Mouse (Mus musculus) liver, postnatal 0 days (tissue): ENCODE results near the gene Hnrnpu. TPM values are rescaled to one million over a fixed set of nuclear protein-coding genes. Genes with fewer than 3 reads are reported as not detected.

Experiments
- ATAC-seq: fragments of 200-750 bp; cut with Nextera tagmentation; 2 replicates; pipeline ENCODE4 v1.8.0; 2017; ENCODE audit warnings: mild to moderate bottlenecking, moderate library complexity
- DNase-seq: peaks from one replicate; pipeline ENCODE4 v3.0.0-alpha.2; 2016
- H3K27ac ChIP-seq: fragments of 300-500 bp; sonication (generic); 2 replicates; pipeline ENCODE4 v1.5.1; 2014; ENCODE audit warnings: antibody characterized with exemption, moderate library complexity, mild to moderate bottlenecking, low read depth
- H3K27me3 ChIP-seq: fragments of 300-500 bp; sonication (generic); 2 replicates; pipeline ENCODE4 v1.6.1; 2014; ENCODE audit warnings: low read length, control low read depth, mixed read lengths; ENCODE audit not compliant: insufficient read depth
- H3K36me3 ChIP-seq: fragments of 300-500 bp; sonication (generic); replicated peaks from 2 replicates; pipeline ENCODE4 v1.6.1; 2014; ENCODE audit warnings: mild to moderate bottlenecking, control low read depth, low read length, moderate library complexity, mixed read lengths; ENCODE audit not compliant: insufficient read depth
- H3K4me1 ChIP-seq: fragments of 300-500 bp; sonication (generic); 2 replicates; pipeline ENCODE4 v1.6.1; 2014; ENCODE audit warnings: antibody characterized with exemption, mild to moderate bottlenecking, control low read depth; ENCODE audit not compliant: insufficient read depth
- H3K4me2 ChIP-seq: fragments of 300-500 bp; sonication (generic); 2 replicates; pipeline ENCODE4 v1.6.1; 2014; ENCODE audit warnings: low read depth, mild to moderate bottlenecking, low read length, moderate library complexity, mixed read lengths
- H3K4me3 ChIP-seq: fragments of 300-500 bp; sonication (generic); 2 replicates; pipeline ENCODE4 v1.5.1; 2014; ENCODE audit warnings: low read depth, low read length
- H3K9ac ChIP-seq: fragments of 300-500 bp; sonication (generic); replicated peaks from 2 replicates; pipeline ENCODE4 v1.6.1; 2014; ENCODE audit warnings: mild to moderate bottlenecking, moderate library complexity
- H3K9me3 ChIP-seq: fragments of 300-500 bp; sonication (generic); 2 replicates; pipeline ENCODE4 v1.6.1; 2016; ENCODE audit warnings: mild to moderate bottlenecking, control low read depth, low read length, mixed read lengths
- CTCF ChIP-seq: sonication (generic); IDR thresholded peaks from 2 replicates; pipeline ENCODE4 v1.5.1; 2016; ENCODE audit warnings: antibody characterized with exemption, low read depth
- EP300 ChIP-seq: IDR thresholded peaks from 2 replicates; pipeline ENCODE4 v1.6.1; 2016; ENCODE audit warnings: antibody characterized with exemption, low read depth, mild to moderate bottlenecking
- WGBS: fragments of 180-500 bp; shearing (Covaris S2); extraction: QIAGEN DNeasy Blood & Tissue Kit; methylation state at CpG from one replicate; pipeline ENCODE4 v1.1.7; 2014; ENCODE audit not compliant: insufficient replicate concordance; 5-methylcytosine and 5-hydroxymethylcytosine counted together
- polyA plus RNA-seq: library from polyadenylated mRNA; unstranded; fragments of >200 nt; fragmentation: Nextera tagmentation; extraction: Ambion mirVana; gene quantifications from 2 replicates; pipeline ENCODE4 v1.2.1, GENCODE M21; 2015

Hnrnpu gene
- polyA plus RNA-seq, 1 experiment from 2014 or later, result 106 TPM

- H3K9me3 ChIP-seq, result no peaks in the 10 kb centered on the region
- H3K4me1 ChIP-seq, result peaks cover 17% of the 10 kb centered on the region
- H3K4me3 ChIP-seq, result peak overlapping the region; percentile 98
- ATAC-seq (peak; percentile 81), DNase-seq (peak; percentile 96)
- H3K36me3 ChIP-seq, result peaks cover 36% of the 10 kb centered on the region
- H3K27ac ChIP-seq, result peak overlapping the region; percentile 100
- under 1% methylated on average over 29 of the region's 53 CpGs for WGBS
- H3K9ac ChIP-seq, result peak overlapping the region; percentile 100
- TF ChIP-seq CTCF (no peak), EP300 (0 out of 2 replicates have a peak, but pooled peaks have one; percentile 5)
- H3K4me2 ChIP-seq, result peak overlapping the region; percentile 89
- no peaks in the 10 kb centered on the region for H3K27me3 ChIP-seq
Measured at GRCm38 (mm10) chr1:178336289-178336775, 1.3 kb downstream of the Hnrnpu start.

GRCm38 (mm10) chr1:178335860-178336261 is 1.7 kb downstream of the Hnrnpu start:
- under 1% methylated on average over 16 of the region's 16 CpGs for WGBS
- no peak for TF ChIP-seq CTCF
- no peak for TF ChIP-seq EP300
- Histone ChIP-seq H3K27me3 (no peaks in the 10 kb centered on the region), H3K9me3 (no peaks in the 10 kb centered on the region), H3K4me2 (peak overlapping the region; percentile 89), H3K4me1 (peaks cover 17% of the 10 kb centered on the region), H3K9ac (peak overlapping the region; percentile 100), H3K36me3 (peaks cover 41% of the 10 kb centered on the region), H3K27ac (peak overlapping the region; percentile 100), H3K4me3 (peak overlapping the region; percentile 98)
- ATAC-seq (no peak), DNase-seq (no peak)

- no peak overlapping the region for H3K4me2 ChIP-seq
- H3K27ac ChIP-seq, result peak overlapping the region; percentile 82
- no peak overlapping the region for H3K9ac ChIP-seq
- no peak overlapping the region for H3K4me3 ChIP-seq
- H3K9me3 ChIP-seq, result no peaks in the 10 kb centered on the region
- 50% methylated on average over 6 of the region's 6 CpGs for WGBS
- peaks cover 88% of the 10 kb centered on the region for H3K36me3 ChIP-seq
- TF ChIP-seq CTCF (no peak), EP300 (peak; percentile 77)
- H3K4me1 ChIP-seq, result peaks cover 17% of the 10 kb centered on the region
- H3K27me3 ChIP-seq, result no peaks in the 10 kb centered on the region
- ATAC-seq, result peak; percentile 93
- peak; percentile 59 for DNase-seq
Measured at GRCm38 (mm10) chr1:178329946-178330345, 7.7 kb downstream of the Hnrnpu start.

DNA sequence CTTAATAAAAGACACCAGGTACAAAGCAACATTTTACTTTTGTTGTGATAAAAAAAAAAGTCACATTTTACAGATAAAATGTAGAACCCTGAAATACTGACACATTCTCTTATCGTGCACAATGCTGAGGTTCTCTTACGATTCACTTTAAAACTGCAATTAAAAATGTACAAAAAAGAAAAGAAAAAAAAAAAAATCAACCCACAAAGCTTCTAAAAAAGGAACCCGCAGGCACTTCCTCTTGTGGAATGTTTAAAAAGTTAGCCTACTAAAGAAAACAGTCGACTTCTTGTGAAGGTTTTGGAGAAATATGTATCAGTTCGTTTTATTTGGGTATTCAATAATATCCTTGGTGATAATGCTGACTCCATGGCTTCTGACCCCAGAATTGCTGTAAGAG is 8.6 kb downstream of the Hnrnpu start:
- WGBS, result 51% methylated on average over 5 of the region's 5 CpGs
- ATAC-seq, result no peak
- Histone ChIP-seq H3K4me3 (no peak overlapping the region), H3K9me3 (no peaks in the 10 kb centered on the region), H3K9ac (no peak overlapping the region), H3K36me3 (peaks cover 88% of the 10 kb centered on the region), H3K4me2 (no peak overlapping the region), H3K27ac (peak overlapping the region; percentile 69), H3K4me1 (peaks cover 16% of the 10 kb centered on the region), H3K27me3 (no peaks in the 10 kb centered on the region)
- DNase-seq, result no peak
- TF ChIP-seq EP300, result no peak
- TF ChIP-seq CTCF, result no peak

DNA sequence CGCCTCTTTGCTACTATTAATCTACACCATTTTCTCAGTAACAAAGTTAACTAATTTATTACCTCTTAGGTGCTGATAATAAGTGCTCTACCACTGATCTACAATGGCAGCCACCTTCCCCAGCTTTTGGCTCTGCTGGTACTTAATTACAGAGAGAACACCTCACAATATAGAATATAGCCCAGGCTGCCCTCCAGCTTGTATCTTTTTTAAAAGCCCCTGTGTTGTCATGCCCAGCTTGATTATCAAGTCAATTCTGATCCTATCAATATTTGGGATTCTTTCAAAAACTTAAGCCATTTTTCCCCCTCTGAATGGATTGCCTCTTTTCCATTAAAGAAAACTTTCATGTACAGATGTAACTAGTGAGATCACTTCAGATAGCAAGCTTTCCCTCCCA is 10.6 kb downstream of the Hnrnpu start:
- 96% methylated on average over 1 of the region's 1 CpGs for WGBS
- no peak overlapping the region for H3K4me3 ChIP-seq
- peaks cover 14% of the 10 kb centered on the region; the same call in 1 of the 2 replicates for H3K4me1 ChIP-seq
- peak overlapping the region; percentile 31; the same call in 1 of the 2 replicates for H3K27ac ChIP-seq
- no peak overlapping the region for H3K9ac ChIP-seq
- no peaks in the 10 kb centered on the region for H3K27me3 ChIP-seq
- ATAC-seq (no peak), DNase-seq (no peak)
- TF ChIP-seq CTCF, result no peak
- no peak for TF ChIP-seq EP300
- H3K9me3 ChIP-seq, result no peaks in the 10 kb centered on the region
- H3K4me2 ChIP-seq, result no peak overlapping the region
- peaks cover 86% of the 10 kb centered on the region for H3K36me3 ChIP-seq

DNA sequence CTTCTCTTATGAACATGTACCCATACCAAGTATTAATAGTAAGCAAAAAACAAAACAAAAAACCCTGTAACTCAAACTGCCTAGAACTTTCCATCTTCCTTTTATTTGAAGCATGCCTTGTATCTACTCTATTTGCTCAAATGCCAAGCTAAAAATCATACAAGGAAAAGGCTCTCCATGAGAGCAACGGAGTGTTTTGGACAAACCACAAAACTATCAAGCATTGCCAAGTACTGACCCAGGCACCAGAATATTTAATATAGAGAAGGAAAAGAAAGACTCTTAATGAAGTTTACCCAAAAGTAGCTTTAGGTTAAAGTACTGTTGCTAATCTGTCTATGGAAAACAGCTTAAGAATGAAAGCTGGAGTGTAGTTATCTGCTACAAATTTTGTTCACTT is 11.2 kb downstream of the Hnrnpu start:
- Histone ChIP-seq H3K9ac (no peak overlapping the region), H3K36me3 (peaks cover 86% of the 10 kb centered on the region), H3K4me3 (no peak overlapping the region), H3K27ac (no peak overlapping the region), H3K4me2 (no peak overlapping the region), H3K27me3 (no peaks in the 10 kb centered on the region), H3K9me3 (no peaks in the 10 kb centered on the region), H3K4me1 (peaks cover 17% of the 10 kb centered on the region)
- no peak for TF ChIP-seq EP300
- no peak for TF ChIP-seq CTCF
- 82% methylated on average over 1 of the region's 1 CpGs for WGBS
- no peak for ATAC-seq
- no peak for DNase-seq

GRCm38 (mm10) chr1:178324568-178324967 is 13.0 kb downstream of the Hnrnpu start:
- Histone ChIP-seq H3K9ac (no peak overlapping the region), H3K27me3 (no peaks in the 10 kb centered on the region), H3K4me1 (peaks cover 33% of the 10 kb centered on the region), H3K27ac (no peak overlapping the region), H3K9me3 (no peaks in the 10 kb centered on the region), H3K4me2 (no peak overlapping the region), H3K36me3 (peaks cover 76% of the 10 kb centered on the region), H3K4me3 (no peak overlapping the region)
- TF ChIP-seq CTCF, result no peak
- TF ChIP-seq EP300, result no peak
- DNase-seq (no peak), ATAC-seq (no peak)
- WGBS, result 93% methylated on average over 1 of the region's 1 CpGs
